Mouse (Mus musculus) spleen, adult 2 months (tissue): ENCODE measurements around the gene Nup93. TPM values are rescaled to one million over a fixed set of nuclear protein-coding genes. Genes with fewer than 3 reads are reported as not detected.

Experiments used
- DNase-seq, 2 experiments: peaks; one replicate each; pipeline versions ENCODE4 v3.0.0 to v3.0.0-alpha.2; 2012 to 2021; ENCODE audit warnings: low spot score in 2 of 2, low read depth in 1 of 2
- H3K27ac ChIP-seq: fragments of 200-500 bp; 2 replicates; pipeline ENCODE4 v1.5.1; 2012; ENCODE audit warnings: low read length, inconsistent platforms; ENCODE audit not compliant: insufficient read depth
- H3K27me3 ChIP-seq: fragments of 200-500 bp; 2 replicates; pipeline ENCODE4 v1.6.1; 2012; ENCODE audit warnings: mild to moderate bottlenecking, moderate library complexity, low read length, inconsistent platforms; ENCODE audit not compliant: control insufficient read depth, insufficient read depth
- H3K36me3 ChIP-seq: fragments of 200-500 bp; 2 replicates; pipeline ENCODE4 v1.6.1; 2012; ENCODE audit warnings: mild to moderate bottlenecking, low read length, inconsistent platforms; ENCODE audit not compliant: control insufficient read depth, insufficient read depth
- H3K4me1 ChIP-seq: fragments of 200-500 bp; 2 replicates; pipeline ENCODE4 v1.6.1; 2011; ENCODE audit warnings: inconsistent platforms; ENCODE audit not compliant: control insufficient read depth, insufficient read depth, insufficient read length
- H3K4me3 ChIP-seq: fragments of 200-500 bp; 2 replicates; pipeline ENCODE4 v1.5.1; 2011; ENCODE audit warnings: mild to moderate bottlenecking, inconsistent platforms; ENCODE audit not compliant: insufficient read depth, insufficient read length; ENCODE audit errors: extremely low read depth
- CTCF ChIP-seq: fragments of 200-500 bp; IDR thresholded peaks from 2 replicates; pipeline ENCODE4 v1.5.1; 2011; ENCODE audit warnings: mild to moderate bottlenecking, inconsistent platforms; ENCODE audit not compliant: insufficient read depth, insufficient read length, insufficient replicate concordance; ENCODE audit errors: extremely low read depth
- POLR2A ChIP-seq: fragments of 200-500 bp; IDR thresholded peaks from 2 replicates; pipeline ENCODE4 v1.6.1; 2011; ENCODE audit warnings: low read depth, low read length, inconsistent platforms
- WGBS: fragments of 180-500 bp; shearing (Covaris S2); methylation state at CpG from one replicate; pipeline ENCODE4 v1.1.7; 2018; 5-methylcytosine and 5-hydroxymethylcytosine counted together
- polyA plus RNA-seq: library from polyadenylated mRNA; depleted of rRNA; stranded (reverse); fragments of >200 nt; gene quantifications from 2 replicates; pipeline ENCODE4 v1.2.3, GENCODE M21; 2012; rRNA removed

Gene Nup93
- polyA plus RNA-seq, 1 experiment: 13.2 TPM

GRCm38 (mm10) chr8:94365410-94365981 is 151.1 kb downstream of the Nup93 start:
- WGBS: 21% methylated on average over 9 of the region's 9 CpGs
- peak; percentile 83 to 87 for DNase-seq
- H3K36me3 ChIP-seq: no peaks in the 10 kb centered on the region
- H3K4me1 ChIP-seq: peaks cover 50% of the 10 kb centered on the region
- TF ChIP-seq POLR2A: peak; percentile 21; the same call in 1 of the 2 replicates
- no peak for TF ChIP-seq CTCF
- peak overlapping the region; percentile 89 for H3K27ac ChIP-seq
- no peak overlapping the region for H3K4me3 ChIP-seq
- no peaks in the 10 kb centered on the region for H3K27me3 ChIP-seq

Other genes with a start within 250 kb of the Nup93 start
- gene Amfr, start 201.7 kb upstream of the Nup93 start, polyA plus RNA-seq: 70.4 and 76.9 TPM in 2 replicates
- 63.0 and 72.5 TPM in 2 replicates for gene Nudt21, start 177.5 kb upstream of the Nup93 start, polyA plus RNA-seq
- 4.1 and 4.3 TPM in 2 replicates for gene Ogfod1, start 177.4 kb upstream of the Nup93 start, polyA plus RNA-seq
- 11.3 and 12.1 TPM in 2 replicates for gene Bbs2, start 115.6 kb upstream of the Nup93 start, polyA plus RNA-seq
- gene Mt4, start 77.4 kb upstream of the Nup93 start, polyA plus RNA-seq: not detected in 2 replicates
- not detected in 2 replicates for gene Mt3, start 62.0 kb upstream of the Nup93 start, polyA plus RNA-seq
- gene Mt2, start 41.9 kb upstream of the Nup93 start, polyA plus RNA-seq: 19.9 and 28.9 TPM in 2 replicates
- 325 and 535 TPM in 2 replicates for gene Mt1, start 35.5 kb upstream of the Nup93 start, polyA plus RNA-seq
- 1.2 TPM in 2 replicates for gene Slc12a3, start 114.6 kb downstream of the Nup93 start, polyA plus RNA-seq
- 198 and 350 TPM in 2 replicates for gene Herpud1, start 171.9 kb downstream of the Nup93 start, polyA plus RNA-seq
- 47.3 and 58.1 TPM in 2 replicates for gene Nlrc5, start 219.8 kb downstream of the Nup93 start, polyA plus RNA-seq